In genomic region chr7:122387896-122388295, GRCm38 (mm10) we compare ENCODE assay signal across 15 mouse cellular contexts.
DNase-seq lines count a peak whose midpoint lies in the region; ATAC-seq and TF ChIP-seq lines count a peak whose summit lies in the region.
"Had no signal": no experiment of that assay in that cellular context is flagged by ENCODE, and none has a peak within 500 bp of the region (broad histone marks: within the 10 kb centered on the region; RNA-seq: fewer than 3 reads in every experiment).

No protein-coding gene starts in this region.

- no peak for TF ChIP-seq CTCF in lung, postnatal 0 days (IDR thresholded peaks at IDR 0.05)
- TF ChIP-seq CTCF in kidney, adult 2 months (conservative IDR thresholded peaks at IDR 0.05; ENCODE audit: insufficient read depth, insufficient read length, low read depth, low read length), result no peak

- H3K4me2 ChIP-seq in lung, postnatal 0 days (replicated peaks; ENCODE audit: low read depth, low read length), result no peak overlapping the region
- H3K4me2 ChIP-seq: embryonic facial prominence, embryonic 13.5 days; limb, embryonic 15.5 days; lung, embryonic 14.5 days had no signal

- no peaks in the 10 kb centered on the region for H3K4me1 ChIP-seq in lung, postnatal 0 days (ENCODE audit: insufficient read depth, low read depth, low read length)
- H3K4me1 ChIP-seq in kidney, adult 2 months (ENCODE audit: control insufficient read depth, insufficient read depth, low read length), result no peaks in the 10 kb centered on the region
- H3K4me1 ChIP-seq: limb, embryonic 15.5 days had no signal

- H3K4me3 ChIP-seq in lung, postnatal 0 days (ENCODE audit: low read depth, low read length), result no peak overlapping the region
- no peak overlapping the region for H3K4me3 ChIP-seq in kidney, adult 2 months (ENCODE audit: insufficient read depth, low read depth, low read length)
- H3K4me3 ChIP-seq: embryonic facial prominence, embryonic 13.5 days; limb, embryonic 15.5 days had no signal

- H3K36me3 ChIP-seq in lung, postnatal 0 days (ENCODE audit: insufficient read depth, low read length), result no peaks in the 10 kb centered on the region
- H3K36me3 ChIP-seq in kidney, adult 2 months (ENCODE audit: control insufficient read depth, insufficient read depth, low read length), result no peaks in the 10 kb centered on the region
- H3K36me3 ChIP-seq: embryonic facial prominence, embryonic 13.5 days; limb, embryonic 15.5 days had no signal

- DNase-seq in lung, postnatal 25 days (ENCODE audit: low spot score), result peak; percentile 16
- DNase-seq in lung, postnatal 0 days (ENCODE audit: low spot score), result no peak
- DNase-seq in CD8-positive naive resting alpha-beta T cell, adult 2 months (ENCODE audit: low read depth in 2 of 2, low spot score in 2 of 2), result peak; percentile 40 to 60
- DNase-seq in naive thymus-derived CD4-positive, alpha-beta T cell, adult 2 months (ENCODE audit: low read depth), result peak; percentile 59
- DNase-seq in thymus, postnatal 36 days, result peak; percentile 66 to 78
- DNase-seq in kidney, adult 2 months, result no peak
- no peak for DNase-seq in kidney, adult 8-10 months
- DNase-seq: adrenal gland, adult 8-10 months; cerebellum, postnatal 10 days; heart, postnatal 36 days; kidney, postnatal 10 days; lung, embryonic 14.5 days; right cerebral cortex, adult 18-20 months had no signal

- H3K27me3 ChIP-seq in lung, postnatal 0 days (replicated peaks; ENCODE audit: insufficient read depth, low read length), result no peaks in the 10 kb centered on the region
- H3K27me3 ChIP-seq in kidney, adult 2 months (replicated peaks; ENCODE audit: control insufficient read depth, insufficient read depth, low read length), result no peaks in the 10 kb centered on the region
- H3K27me3 ChIP-seq: embryonic facial prominence, embryonic 13.5 days; limb, embryonic 15.5 days had no signal

- ATAC-seq in lung, postnatal 0 days, result no peak

- H3K9ac ChIP-seq in lung, postnatal 0 days (replicated peaks; ENCODE audit: low read depth), result no peak overlapping the region
- H3K9ac ChIP-seq: embryonic facial prominence, embryonic 13.5 days; limb, embryonic 15.5 days; lung, embryonic 14.5 days had no signal

- no peak overlapping the region for H3K27ac ChIP-seq in lung, postnatal 0 days (ENCODE audit: low read length)
- H3K27ac ChIP-seq in kidney, adult 2 months (ENCODE audit: insufficient read depth, low read depth, low read length), result no peak overlapping the region
- H3K27ac ChIP-seq: embryonic facial prominence, embryonic 13.5 days; limb, embryonic 15.5 days had no signal

- TF ChIP-seq EP300 in lung, postnatal 0 days (IDR thresholded peaks at IDR 0.05), result no peak

- no peak for TF ChIP-seq POLR2A in kidney, adult 2 months (IDR thresholded peaks at IDR 0.05; ENCODE audit: low read depth, low read length)

- H3K9me3 ChIP-seq in lung, postnatal 0 days (ENCODE audit: low read length), result no peaks in the 10 kb centered on the region
- H3K9me3 ChIP-seq: embryonic facial prominence, embryonic 13.5 days; limb, embryonic 15.5 days had no signal

- WGBS in lung, postnatal 0 days, result 58% methylated on average over 4 of the region's 4 CpGs
- 77% methylated on average over 4 of the region's 4 CpGs for WGBS in kidney, adult 2 months

Comparison
In these comparisons a context has a peak if more than half of its experiments do, and no peak if none do; other contexts are left out.
1. DNase-seq: peak in lung, postnatal 25 days (single experiment), CD8-positive naive resting alpha-beta T cell, adult 2 months (2 of 2), naive thymus-derived CD4-positive, alpha-beta T cell, adult 2 months (single experiment) and thymus, postnatal 36 days (2 of 2); none in lung, postnatal 0 days (single experiment), kidney, adult 2 months (single experiment) and kidney, adult 8-10 months (0 of 2).